Mouse (Mus musculus): Measurements from ENCODE around the gene Nptn.
"Not testable (repeated sequence)": the region's sequence is repeated elsewhere in the genome, so short reads cannot be mapped to it uniquely, and the experiment has no call there.

Nptn gene

GRCm38 (mm10) chr9:58565945-58566344, 16.1 kb upstream of the Nptn start:
- DNase-seq = not testable (repeated sequence)

DNA sequence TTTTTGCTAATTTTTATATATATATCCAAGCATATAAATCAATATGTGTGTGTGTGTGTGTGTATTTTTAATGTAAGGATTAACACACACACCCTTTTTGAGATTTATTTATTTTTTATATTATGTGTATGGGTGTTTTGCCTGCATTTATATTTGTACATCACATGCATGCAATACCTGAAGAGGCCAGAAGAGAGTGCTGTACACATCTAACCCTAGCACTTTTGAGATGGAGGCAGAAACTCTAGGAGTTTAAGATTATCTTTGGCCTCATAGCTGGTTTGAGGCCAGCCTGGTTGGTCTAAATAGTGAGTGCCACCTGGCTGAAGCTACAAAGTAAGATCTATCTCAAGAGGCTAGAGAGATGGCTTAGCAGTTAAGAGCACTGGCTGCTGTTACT, 14.4 kb upstream of the Nptn start:
- no peak for DNase-seq

DNA sequence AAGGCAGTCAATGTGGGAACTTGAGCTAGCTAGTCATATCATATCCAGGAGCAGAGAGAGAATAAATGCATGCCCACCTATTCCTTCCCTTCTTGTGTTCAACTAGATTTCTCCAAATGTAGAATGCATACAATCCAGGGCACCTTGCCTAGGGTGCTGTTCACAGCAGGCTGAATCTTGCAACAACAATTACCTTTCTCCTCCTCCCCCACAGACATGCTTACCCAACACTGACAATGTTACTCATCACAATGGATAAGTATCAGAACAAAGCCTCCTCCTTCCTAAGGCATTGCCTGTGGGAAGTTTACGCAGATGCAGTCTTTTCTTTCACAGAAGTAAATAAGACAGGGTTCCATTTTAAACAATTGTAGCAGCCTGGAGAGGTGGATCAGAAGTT, 11.0 kb upstream of the Nptn start:
- DNase-seq = no peak

DNA sequence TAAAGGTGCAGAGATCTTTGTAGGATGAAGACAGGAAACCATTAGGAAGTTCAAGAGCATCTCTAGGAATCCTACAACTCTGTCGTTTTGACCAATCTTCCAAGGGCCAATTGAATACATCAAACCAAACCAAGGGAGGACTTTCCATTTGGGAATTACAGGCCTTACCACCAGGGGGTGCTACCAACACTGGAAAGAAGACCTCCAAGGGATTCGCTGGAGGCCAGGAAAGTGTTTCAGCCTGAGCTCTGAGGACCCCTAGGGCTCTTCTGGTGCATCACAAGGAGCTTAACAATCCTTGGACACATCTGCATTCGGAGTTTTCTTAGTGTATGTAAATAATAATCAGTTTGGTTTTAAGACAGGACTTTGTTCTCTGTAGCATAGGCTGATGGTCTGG, 3.4 kb upstream of the Nptn start:
- peak; percentile 84 for DNase-seq

GRCm38 (mm10) chr9:58580453-58581195, 1.4 kb upstream of the Nptn start:
- not testable (repeated sequence) for DNase-seq

DNA sequence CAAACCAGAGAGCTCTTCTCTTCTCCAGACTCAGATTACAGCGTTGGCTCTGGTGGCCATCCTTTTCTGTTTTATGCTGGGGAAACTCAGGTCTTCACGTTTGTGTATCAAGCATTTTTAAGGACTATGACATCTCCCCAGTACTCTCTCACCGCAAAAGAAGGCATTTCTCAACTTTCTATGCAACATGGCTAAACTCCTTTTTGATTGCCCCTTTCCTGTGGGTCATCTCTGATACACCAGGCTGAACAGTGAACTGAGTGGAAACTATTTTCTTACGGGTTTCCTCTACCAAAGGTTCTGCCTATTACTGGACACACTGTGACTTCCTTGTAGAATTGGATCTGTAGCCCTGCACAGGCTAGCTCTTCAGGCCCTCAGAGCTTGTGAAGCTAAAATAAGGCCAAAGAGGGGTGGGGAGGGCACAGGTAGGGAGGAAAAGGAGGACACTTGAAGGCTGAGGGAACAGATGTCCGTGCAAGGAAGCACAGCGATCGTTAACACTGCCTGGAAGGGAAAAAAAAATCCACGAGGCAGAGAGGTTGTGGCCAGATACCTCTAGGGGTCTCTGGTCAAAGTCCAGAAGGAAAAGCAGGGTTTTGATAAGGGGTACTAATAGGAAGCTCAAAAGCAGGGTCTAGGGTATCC, 633 bp upstream of the Nptn start:
- no peak for DNase-seq

DNA sequence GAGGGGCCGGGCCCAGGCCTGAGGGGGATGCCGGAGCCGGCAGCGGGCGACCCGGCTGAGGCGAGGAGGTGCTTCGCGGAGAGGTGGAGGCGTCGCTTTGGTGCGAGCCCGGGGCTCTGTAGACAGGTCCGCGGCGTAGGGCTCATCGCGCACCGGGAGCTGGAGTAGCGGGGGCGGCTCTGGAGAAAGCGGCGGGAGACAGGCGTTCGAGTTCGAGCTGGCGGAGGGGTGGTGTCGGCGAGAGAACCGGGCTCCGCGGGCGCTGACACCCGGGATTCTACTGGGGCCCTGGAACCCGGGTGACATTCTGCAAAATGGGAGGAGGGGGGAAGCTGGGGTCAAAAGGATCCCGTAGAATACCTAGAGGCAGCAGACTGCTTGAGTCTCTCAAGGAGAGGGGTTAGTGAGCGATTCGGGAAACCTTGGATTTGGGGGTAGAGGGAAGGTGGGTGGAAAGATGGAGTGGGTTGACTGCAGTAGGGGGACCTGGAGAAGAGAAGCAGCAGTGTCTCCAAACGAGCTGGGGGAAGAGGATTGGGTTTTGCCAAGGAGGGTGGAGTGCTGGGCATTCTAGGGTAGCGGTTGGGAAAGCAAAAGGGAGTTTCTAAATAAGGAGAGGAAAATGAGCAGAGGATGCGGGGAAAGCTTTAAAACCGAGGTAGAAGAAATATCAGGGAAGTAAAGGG, 684 bp downstream of the Nptn start:
- peak; percentile 76 for DNase-seq

DNA sequence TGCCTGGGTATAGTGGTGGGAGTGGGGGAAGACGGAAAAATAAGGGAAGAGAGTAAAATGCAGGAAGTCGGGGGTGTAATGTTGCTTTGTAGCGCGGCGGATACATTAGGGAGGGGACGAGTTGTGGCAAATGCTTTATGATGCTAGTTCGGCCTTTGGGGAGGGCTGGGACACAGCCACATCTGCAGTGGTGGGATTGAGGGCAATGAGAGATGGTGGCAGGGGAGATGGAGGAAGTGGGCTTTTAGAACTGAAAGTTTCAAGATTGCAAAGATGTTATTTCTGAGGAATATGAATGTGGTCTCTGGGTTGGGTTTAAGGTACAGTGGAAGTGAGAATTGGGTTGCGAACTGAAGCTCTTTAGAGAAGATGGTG, 1.2 kb downstream of the Nptn start:
- DNase-seq = peak; percentile 44

GRCm38 (mm10) chr9:58584323-58584722, 2.3 kb downstream of the Nptn start:
- DNase-seq = no peak

GRCm38 (mm10) chr9:58588657-58589056, 6.6 kb downstream of the Nptn start:
- DNase-seq = no peak

GRCm38 (mm10) chr9:58595313-58595712, 13.3 kb downstream of the Nptn start:
- no peak for DNase-seq

DNA sequence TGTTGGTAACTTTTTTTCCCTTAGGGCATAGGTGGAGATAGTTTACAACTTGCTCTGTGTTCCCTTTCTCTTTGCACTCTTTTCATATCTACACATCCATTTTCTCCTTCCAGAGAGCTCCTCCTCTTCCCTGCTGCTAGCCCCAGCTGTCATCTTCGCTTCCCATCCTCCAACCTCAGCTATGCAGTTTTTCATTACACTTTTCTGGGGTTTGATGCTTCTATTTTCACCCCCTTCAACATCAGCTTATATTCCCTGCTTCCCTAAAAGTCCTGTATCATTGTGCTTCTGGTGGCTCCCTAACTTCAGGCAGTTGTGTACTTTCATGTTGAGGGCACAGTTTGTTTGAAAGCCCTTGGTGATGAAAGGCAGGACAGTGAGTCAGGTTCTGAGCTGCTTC, 31.8 kb downstream of the Nptn start:
- DNase-seq = peak; percentile 55

- no peak for DNase-seq
Measured at GRCm38 (mm10) chr9:58615064-58615938, 33.3 kb downstream of the Nptn start.

GRCm38 (mm10) chr9:58623009-58623408, 41.0 kb downstream of the Nptn start:
- no peak for DNase-seq

- DNase-seq = no peak
Measured at GRCm38 (mm10) chr9:58627197-58627596, 45.2 kb downstream of the Nptn start.

- DNase-seq = no peak
Measured at GRCm38 (mm10) chr9:58630441-58630840, 48.4 kb downstream of the Nptn start.

- DNase-seq = peak; percentile 32
Measured at GRCm38 (mm10) chr9:58648406-58649264, 66.6 kb downstream of the Nptn start.

DNA sequence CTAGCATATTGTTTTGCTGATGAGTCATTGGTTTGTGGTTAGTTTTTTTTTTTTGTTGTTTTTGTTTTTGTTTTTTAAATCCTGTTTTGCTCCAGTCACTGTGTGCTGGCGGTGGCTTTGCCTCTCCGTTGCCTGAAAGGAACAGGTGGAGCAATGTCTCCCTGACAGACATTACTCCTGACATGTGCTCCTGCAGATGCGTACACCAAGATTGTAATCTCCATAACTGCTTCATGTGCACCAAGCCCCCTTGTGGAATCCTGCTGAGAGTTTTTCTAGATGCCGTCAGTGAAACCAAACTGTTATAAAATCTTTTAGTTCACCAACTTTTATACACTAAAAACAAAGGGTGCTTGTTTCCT, 67.2 kb downstream of the Nptn start:
- no peak for DNase-seq

DNA sequence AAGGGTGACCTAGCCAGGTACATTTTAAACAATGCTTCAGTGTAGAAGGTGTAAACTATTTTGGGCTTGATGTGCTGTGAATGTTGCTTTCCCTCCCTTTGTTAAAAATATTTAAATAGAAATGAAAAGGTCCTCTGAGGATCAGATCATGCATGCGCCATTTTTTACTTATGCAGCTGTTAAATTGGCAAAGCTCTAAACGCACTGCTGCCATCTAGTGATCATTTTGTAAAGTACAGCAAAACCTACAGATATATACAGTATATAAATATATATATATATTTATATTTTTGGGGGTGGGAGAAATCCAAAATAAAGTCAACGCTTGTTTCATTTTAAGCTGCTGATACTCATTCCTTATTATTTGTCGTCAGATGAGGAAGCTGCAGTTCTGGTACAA, 70.0 kb downstream of the Nptn start:
- DNase-seq = peak; percentile 27

GRCm38 (mm10) chr9:58654494-58654893, 72.5 kb downstream of the Nptn start:
- no peak for DNase-seq

GRCm38 (mm10) chr9:58656396-58656795, 74.4 kb downstream of the Nptn start:
- no peak for DNase-seq

DNA sequence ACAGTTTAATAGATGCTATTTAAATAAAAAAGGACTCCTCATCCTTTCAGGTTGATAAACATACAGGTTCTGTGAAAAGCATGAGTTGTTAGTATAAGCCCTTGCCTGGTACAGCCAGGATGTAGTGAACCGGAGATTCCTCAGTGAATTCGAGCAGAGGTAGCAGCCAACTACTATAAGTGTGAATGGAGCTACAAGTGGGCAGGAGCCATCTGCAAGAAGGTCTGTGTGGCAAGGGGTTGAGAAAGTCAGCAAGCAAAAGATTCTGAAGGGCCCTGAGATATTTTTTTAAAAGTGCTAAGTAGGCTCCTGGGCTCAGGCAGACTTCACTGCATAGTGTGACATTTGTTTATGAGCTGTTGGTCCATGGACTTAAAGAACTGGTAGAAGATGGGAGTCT, 74.8 kb downstream of the Nptn start:
- no peak for DNase-seq

All from cerebellum, adult 9-11 months (tissue).